Mouse (Mus musculus): ENCODE measurements around the gene Gm13288.
"Not testable (repeated sequence)": the region's sequence is repeated elsewhere in the genome, so short reads cannot be mapped to it uniquely, and the experiment has no call there.

GRCm38 (mm10) chr4:88758751-88759150, 46.6 kb upstream of the Gm13288 start:
- TF ChIP-seq POLR2A (IDR thresholded peaks at IDR 0.05; ENCODE audit: control insufficient read depth, extremely low read depth, insufficient read depth, low read length, poor library complexity); CTCF (IDR thresholded peaks at IDR 0.05; ENCODE audit: borderline replicate concordance, control insufficient read depth, extremely low read depth, insufficient read depth, low read length, poor library complexity): not testable (repeated sequence)

Data from thymus, adult 2 months (tissue).